Mouse (Mus musculus): ENCODE measurements at regions not wholly inside any gene's neighbourhood (a gene's known extent, or its start where the extent isn't known, plus 50 kb on each side); places are given as distances from the start of the nearest gene placed in this dataset.

DNA sequence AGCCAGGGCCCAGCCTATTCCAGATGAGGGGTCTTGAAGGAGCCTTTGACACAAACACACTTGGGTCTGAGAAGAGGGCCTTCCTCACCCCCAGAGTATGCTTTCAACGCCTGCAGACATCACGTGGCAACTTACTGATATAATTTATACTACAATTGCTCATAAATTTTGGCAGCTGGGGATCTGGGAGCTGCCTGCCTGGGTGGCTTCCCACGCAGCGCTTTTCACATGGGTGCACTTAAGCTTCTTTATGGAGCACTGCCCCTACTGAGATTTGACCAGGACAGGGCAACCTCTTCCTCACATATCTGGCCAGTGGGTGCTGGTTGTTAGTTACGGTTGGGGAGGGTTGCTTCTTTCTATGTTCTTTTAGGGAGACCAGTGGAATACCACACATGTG is 61.6 kb downstream of the Spesp1 start:
- DNase-seq (ENCODE audit: low read depth, low spot score): no peak

DNA sequence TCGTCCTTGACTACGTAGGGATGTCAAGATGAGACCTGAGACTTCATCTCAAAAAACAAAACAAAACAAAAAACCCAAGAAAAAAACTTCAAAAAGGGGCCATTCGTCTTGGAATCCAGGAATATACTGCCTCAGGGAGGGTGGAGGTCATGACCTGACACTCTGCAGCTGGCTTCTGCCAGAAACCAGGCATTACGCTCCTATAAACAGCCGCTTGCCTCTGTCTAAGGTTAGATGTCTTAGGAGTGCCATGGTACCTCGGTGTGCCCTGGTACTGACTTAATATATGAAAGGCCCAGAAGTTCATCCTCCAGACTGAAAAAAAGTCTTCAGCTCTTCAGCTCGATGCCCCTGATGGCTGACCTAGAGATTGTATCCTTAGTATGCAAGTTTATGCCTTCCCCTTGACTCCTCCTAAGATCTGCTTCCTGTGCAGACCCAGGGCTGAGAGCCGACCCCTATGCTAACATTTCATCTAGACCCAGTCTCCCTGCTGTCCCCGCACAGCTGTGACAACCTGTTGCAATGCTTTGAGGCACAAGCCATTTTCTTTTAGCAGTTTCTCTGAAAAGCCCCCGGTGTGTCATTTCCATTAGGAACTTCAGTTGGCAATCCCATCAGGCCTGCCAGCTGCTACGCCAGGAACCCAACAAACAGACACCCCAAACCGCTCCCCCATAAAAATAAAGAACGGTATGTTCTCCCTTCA is 66.7 kb downstream of the Spesp1 start:
- DNase-seq (ENCODE audit: low read depth, low spot score): peak; percentile 36

DNA sequence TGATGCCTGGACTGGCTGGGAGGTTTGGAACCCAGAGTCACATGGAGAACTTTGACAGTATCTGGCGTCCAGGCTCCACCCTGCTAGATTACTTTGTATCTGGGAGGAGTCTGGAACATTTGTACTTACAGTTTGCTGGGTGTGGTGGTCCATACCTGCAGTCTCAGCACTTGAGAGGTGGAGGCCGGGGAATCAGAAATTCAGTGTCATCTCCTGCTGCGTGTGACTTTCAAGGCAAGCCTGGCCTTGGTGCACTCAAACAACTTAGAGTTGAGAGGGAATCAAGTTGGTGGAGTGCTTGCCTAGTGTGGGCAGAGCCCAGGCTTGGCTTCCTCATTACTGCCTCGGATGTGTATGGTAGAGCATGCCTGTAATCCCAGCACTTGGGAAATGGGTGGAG is 67.5 kb downstream of the Spesp1 start:
- peak; percentile 58 for DNase-seq (ENCODE audit: low read depth, low spot score)

DNA sequence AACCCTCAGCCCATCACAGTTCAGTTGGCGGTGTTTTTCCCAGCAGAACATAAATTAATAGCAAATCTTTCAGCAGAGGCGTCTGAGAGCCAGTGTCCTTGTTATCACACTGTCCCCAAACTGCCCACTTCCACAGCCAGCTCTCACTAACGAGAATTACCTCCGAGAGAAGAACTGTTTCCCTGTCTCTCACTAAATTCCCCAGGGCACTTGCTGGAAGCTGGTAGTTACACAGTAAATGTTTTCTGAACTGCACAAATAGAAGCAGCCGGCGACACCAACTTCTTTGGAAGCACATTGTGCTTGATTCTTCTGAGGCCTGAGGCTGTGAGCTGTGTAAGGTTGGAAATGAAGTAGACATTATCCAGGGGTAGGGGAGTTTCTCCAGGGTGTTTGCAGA is 69.4 kb downstream of the Spesp1 start:
- no peak for DNase-seq (ENCODE audit: low read depth, low spot score)

DNA sequence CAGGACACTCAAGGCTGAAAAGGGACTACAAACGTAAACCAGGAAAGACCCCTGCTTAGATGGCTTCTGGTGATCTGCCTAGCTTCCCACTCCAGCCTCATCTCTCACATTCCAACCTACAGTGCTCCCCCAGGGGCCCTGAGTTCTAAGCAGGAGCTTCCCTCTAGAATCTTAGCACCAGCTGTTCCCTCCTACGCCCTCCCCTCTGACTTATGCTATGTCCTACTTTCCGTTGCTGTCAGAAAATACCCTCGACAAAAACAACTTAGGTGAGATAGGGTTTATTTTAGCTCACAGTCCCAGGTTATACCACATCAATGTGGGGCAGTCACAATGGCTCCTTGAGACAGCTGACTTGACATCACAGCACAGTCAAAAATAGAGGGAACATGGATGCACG is 71.2 kb downstream of the Spesp1 start:
- no peak for DNase-seq (ENCODE audit: low read depth, low spot score)

DNA sequence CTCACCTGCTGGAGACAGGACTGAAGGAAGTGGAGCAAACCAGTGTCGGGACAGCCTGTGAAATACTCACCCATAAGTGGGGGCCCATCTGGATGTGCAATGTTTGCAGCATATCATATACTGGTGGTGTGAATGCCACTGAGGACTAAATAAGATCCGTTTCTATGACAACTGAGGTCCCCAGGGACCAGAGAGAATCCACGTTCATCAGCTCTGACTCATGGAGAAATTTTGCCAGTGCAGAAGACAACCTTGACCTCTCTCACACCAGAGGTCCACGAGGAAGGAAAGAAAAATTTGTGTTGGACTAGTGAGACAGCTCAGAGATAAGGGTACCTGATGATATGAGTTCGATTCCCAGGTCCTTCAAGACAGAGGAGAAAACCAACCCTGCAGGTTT is 73.6 kb downstream of the Spesp1 start:
- DNase-seq (ENCODE audit: low read depth, low spot score): no peak

DNA sequence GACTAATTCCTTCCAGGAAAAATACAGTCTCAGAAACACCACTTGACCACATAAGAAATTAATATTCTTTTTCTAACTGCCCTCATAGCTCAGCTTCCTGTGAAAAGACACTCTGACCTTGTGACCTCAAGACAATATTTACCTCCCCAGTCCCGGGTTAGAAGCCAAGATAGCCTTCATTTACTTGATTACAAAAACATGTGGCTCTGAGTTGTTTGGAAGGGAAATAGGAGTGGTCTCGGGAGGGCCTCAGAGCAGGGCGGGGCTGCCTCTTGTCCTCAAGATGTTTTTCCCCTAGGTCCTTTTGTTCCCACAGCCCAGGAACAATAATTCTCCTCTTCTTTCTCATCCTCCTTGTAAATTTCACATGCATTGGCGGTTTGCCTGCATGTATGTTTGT is 76.7 kb downstream of the Spesp1 start:
- DNase-seq (ENCODE audit: low read depth, low spot score): no peak

DNA sequence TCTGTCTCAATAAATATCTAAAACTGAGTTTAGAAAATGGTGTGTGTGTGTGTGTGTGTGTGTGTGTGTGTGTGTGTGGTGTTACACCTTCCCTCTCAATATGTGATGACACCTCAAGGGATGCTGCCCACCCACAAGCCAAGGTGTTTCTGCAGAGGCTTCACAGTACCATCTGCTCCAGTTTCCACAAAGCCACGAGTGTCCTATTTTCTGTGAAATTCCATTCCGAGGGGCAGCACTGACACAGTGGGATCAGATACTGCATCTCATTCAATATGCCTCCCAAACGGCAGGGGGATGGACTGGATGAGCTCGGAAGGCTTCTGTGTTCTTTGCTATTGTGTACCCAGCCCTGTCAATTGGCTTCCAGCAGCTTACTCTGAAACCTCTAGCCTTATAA is 78.5 kb downstream of the Spesp1 start:
- DNase-seq (ENCODE audit: low read depth, low spot score): no peak

DNA sequence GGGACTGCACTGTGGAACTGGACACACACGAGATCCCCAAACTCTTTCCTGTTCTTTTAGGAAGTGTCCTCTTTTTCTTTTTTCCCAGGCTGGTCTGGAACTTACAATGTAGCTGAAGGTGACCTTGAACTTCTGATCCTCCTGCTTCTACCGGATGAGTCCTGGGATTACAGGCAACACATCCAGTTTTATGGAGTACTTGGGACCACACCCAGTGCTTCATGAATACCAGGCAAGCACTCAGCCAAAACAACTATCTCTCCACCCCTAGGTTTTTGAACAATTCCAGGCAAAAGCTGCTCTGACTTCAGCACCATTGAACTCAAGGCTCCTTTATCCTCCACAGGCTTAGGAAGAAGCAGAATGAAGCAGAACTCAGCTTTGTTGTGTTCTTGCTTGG is 79.7 kb downstream of the Spesp1 start:
- DNase-seq (ENCODE audit: low read depth, low spot score): peak; percentile 92

DNA sequence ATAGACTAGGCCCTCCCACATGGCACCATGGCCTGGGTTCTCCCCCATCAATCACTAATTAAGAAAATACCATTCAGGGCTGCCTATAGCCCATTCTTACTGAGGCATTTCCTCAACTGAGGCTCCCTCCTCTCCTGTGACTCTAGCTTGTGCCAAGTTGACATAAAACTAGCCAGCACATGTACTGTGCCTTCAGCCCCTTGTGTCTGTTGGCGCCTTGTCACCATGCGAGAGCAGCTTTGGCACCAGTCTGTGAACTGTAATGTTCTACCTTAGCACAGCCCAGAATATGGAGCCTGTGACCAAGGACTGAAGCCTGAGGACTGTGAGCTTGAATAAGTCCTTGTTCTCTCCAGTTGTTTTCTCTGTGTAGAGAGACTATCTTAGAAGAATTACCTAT is 75.0 kb upstream of the Glce start:
- no peak for DNase-seq (ENCODE audit: low read depth, low spot score)

DNA sequence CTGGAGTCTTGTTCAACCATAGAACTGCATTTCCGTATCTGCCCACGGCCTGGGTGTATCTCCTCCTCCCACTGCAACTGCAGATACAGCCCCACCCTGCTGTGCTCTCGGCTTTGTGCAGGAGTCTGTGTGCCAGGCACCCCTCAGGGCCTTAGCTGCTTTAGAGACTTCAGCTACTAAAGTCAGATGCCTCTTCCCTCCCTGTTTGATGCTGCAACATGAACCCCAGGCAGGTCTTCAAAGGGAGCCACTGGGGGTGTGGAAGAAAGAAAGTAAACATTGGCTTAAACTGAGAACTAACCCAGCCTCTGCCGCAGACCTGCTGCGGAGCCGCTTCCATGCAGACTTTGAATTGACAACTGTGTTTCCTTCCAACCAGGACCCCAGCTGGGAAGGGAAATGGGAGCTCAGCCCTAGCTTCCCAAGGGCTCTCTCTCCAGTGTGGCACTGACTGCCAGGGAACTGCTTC is 70.0 kb upstream of the Glce start:
- peak; percentile 74 for DNase-seq (ENCODE audit: low read depth, low spot score)

DNA sequence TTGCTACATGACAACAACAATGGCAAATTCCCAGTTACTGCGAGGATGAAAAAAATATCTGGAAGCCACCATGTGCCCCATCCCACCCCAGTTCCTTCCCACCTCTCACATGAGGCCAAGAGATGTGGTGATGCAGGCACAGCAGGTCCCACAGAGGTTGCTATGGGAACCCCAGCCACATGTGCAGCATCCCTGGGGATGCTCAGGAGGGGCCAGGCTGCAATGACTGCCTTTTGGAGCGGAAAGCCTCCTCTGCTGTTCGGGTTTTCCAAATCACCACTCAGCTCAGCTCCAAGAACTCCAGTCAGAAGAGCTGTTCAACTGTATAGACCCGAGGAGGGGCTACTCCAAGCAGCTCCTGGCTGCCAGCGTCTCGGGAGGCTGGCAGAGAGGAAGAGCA is 68.0 kb upstream of the Glce start:
- DNase-seq (ENCODE audit: low read depth, low spot score): no peak

DNA sequence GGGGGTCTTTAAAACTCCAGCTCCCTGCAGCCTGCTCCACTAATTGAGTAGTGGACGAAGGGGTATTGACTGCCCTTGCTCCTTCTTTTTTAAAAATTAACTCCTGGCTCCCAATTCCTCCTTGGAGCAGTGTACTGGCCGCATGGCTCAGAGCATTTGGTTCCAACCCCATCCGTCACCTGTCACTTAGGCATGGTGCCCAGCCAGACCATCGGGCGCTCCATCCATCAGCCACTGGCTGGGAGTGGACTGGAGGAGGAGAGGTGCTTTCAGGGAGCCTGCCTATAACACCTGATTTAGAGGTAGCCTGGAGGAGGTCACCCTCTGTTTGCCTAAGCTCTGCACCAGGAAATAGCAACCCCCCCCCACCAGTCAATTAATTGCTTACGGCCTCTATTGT is 66.4 kb upstream of the Glce start:
- DNase-seq (ENCODE audit: low read depth, low spot score): no peak

DNA sequence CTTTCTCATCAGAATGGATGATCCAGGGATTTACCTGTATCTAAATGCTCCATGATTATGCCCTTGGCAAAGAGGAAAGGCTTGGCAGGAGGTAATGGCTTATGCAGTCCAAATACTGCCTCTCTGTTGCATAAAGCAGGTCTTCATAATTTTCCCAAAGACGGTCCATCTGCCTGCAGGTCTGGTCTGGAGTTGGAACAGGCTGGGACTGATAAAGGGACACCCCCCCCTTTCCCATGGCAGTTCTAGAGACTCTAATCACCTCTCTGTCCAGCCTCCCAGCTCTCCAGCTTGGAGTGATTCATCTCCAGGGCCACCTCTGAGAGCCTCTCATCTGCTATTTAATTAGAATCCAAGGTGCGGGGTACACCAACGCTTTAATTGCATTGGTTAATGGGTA is 65.9 kb upstream of the Glce start:
- DNase-seq (ENCODE audit: low read depth, low spot score): no peak

DNA sequence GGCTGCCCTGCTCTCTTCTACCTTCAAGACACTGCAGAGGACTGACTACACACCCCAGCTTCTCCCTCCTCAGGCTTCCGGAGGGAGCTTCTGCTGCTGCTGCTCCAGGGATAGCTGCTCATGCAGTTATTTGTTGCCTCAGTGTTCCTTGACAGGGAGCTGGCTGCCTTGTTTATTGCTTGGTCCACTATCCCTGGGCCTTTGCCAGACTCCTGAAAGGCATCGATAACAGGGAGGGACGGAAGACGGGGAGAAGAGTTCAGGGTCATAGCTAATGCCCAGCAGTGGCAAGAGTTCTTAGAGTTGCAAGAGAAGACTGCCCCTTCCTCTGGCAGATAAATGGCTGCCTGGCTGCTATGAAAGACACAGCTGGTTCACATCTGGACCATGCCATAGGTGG is 64.4 kb upstream of the Glce start:
- DNase-seq (ENCODE audit: low read depth, low spot score): no peak

DNA sequence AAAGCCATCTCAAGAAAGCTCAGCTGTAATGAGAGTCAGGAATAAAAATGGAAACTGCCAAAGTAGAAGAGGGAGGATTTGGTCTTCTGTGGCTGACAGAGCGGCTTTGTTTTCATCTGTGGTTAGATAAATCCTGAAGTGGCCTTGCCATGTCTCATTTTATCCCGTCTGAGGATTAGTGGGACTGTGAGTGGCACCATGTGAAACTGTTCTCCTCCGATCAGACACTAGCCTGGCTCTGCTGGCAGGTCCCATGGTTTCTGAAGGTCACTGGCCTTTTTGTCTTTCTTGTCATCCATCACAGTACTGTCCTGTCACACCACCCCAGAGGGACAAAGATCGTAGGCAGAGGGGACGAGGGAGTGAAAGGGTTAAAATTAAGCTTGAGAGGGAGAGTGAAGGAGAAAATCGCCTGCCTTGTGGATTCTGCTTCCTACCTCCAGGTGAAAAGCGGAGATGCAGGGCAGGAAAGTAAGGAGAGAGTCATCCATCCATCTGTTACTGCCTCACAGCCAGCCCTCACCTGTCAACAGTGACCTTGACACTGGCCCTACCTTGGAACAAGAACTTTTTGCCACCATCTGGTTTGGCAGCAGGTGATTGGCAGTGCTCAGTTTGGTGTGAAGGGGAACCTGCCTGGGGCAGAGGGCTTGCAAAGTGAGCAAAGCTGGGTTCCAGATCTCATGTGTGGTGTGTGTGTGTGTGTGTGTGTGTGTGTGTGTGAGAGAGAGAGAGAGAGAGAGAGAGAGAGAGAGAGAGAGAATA is 63.2 kb upstream of the Glce start:
- DNase-seq (ENCODE audit: low read depth, low spot score): no peak

DNA sequence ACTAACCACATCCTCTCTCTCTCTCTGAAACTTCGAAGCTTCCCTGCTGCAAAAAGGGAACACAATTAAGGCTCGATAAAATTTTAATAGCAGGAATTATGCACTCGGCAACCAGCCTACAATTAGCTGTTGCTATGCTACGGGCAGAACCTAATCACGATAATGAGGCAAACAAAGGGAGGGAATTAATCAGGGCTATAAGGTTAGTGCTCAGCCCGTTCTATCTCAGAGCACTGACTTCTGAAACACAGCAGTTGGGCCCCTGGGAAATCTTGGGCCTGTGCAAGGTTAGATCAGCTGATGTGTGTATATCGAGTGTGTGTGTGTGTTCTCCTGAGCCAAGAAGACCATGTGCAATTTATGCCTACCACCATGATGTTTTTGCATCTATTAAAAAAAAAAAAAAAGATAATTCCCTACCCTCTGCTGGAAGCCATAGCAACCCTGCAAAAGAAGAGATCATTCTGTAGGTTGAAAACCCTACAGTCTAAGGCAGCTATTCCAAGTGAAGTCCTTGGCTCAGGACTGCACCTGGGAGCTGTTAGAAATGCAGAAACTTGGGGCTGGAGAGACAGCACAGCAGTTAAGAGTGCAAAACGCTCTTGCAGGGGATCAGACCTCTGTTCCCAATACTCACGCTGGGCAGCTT is 58.9 kb upstream of the Glce start:
- no peak for DNase-seq (ENCODE audit: low read depth, low spot score)

DNA sequence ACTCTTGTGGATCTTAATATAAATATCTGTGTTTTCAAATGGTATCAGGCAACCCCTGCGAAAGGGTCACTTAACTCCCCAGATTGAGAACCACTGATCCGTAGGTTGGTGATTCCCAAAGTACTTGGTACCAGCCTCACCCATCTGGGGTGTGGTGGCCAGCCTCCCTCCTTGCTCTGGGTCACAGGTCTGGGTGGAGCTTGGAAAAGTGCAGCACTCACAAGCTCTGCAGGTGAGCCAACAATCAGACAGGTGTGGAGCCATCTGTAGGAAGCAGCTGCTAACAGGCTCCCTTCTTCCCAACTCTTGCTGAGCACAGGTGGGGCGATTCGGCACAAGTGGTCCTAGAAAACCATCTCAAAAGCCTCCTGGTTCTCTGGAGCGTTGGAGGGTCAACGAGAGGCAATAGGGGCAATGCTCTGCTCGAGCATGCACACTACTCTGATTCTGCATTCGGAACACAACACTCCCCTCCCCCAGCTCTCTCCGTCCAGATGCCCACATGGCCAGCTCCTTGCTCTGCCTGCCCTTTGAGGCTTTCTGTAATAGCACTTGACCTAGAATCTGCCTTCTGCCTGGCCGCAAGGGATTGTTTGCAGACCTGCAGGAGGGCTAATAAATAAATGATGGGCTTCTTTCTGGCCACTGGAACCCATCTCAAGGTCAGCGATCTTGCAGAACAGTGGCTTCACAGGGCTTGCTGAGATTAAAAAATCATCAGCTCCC is 58.2 kb upstream of the Glce start:
- no peak for DNase-seq (ENCODE audit: low read depth, low spot score)

DNA sequence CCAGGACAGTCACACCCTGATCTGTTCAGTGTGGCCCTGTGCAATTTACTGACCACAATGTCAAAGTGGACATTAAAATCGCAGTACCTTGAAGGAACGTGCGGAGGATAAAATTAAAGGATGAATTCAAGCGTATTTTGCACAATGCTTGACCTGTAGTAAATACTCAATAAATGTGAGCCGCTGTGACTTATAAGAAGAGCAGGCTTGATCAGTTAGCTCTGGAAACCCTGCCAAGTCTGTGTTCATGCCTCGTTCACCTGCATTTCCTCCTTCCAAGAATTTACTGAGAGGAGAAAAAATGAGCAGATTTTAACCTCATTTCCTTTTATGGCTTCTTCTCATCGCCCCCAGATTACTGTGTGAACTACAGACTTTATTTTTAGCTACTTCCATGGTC is 52.2 kb upstream of the Glce start:
- DNase-seq (ENCODE audit: low read depth, low spot score): no peak

Data from ZHBTc4 (cell line).